Mouse (Mus musculus): ENCODE measurements at regions not wholly inside any gene's neighbourhood (a gene's known extent, or its start where the extent isn't known, plus 50 kb on each side); places are given as distances from the start of the nearest gene placed in this dataset.

- TF ChIP-seq CTCF (IDR thresholded peaks at IDR 0.05): no peak
- no peak for TF ChIP-seq POLR2A (IDR thresholded peaks at IDR 0.05; ENCODE audit: insufficient read depth, low read depth, low read length)
- no peak for TF ChIP-seq EP300 (IDR thresholded peaks at IDR 0.05; ENCODE audit: insufficient read depth, low read depth, low read length)
These were observed 124.6 kb upstream of the Cxcl12 start for GRCm38 (mm10) chr6:117043744-117044143.

All from heart, adult 2 months (tissue).